ENCODE assay signal across 16 mouse cellular contexts in the genomic region with DNA sequence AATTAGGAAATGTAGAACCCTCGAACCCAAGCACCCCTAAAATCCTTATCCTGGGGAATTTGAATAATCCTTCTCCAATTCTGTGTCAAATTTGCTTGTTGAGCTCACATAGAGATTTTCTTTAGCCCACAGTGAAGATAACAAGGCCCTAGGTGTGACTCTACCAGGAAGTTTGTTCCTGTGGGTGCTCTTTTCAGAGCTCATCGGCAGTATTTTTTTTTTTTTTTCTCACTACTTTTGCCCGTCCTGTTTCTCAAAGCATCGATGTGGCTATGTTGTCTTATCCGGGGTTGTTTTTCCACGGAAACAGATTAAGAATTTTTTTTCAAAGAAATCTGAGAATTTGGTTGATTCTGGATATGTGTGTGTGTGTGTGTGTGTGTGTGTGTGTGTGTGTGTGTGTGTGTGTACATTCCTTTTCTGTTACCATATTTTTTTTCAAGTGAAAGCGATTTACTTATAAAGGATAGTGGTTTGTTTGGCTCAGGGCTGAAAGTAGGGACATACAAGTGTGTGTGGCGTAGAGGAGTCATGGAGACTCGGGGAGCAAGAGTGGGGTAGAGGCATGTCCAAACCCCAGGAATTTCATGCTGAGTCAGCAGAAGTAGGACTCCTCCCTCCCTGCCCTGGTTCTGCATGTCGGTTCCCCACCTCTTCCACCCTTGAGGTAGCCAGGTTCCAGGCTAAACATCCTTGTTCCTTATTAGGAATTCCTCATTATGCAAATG.
"Had no signal": no experiment of that assay in that cellular context is flagged by ENCODE, and none has a peak within 500 bp of the region (broad histone marks: within the 10 kb centered on the region; RNA-seq: fewer than 3 reads in every experiment).

No protein-coding gene starts in this region.

- DNase-seq: lung, adult 2 months; lung, postnatal 14 days; lung, postnatal 36 days; right cerebral cortex, postnatal 14 days; thymus, adult 2 months; thymus, postnatal 25 days; thymus, postnatal 4 days had no signal

- H3K9me3 ChIP-seq: lung, embryonic 15.5 days; midbrain, embryonic 13.5 days; midbrain, embryonic 15.5 days; neural tube, embryonic 12.5 days; stomach, embryonic 15.5 days had no signal

- H3K27ac ChIP-seq: lung, embryonic 15.5 days; macrophage; midbrain, embryonic 13.5 days; midbrain, embryonic 15.5 days; neural tube, embryonic 12.5 days; stomach, embryonic 15.5 days; stomach, postnatal 0 days had no signal

- H3K9ac ChIP-seq: liver, postnatal 0 days; lung, embryonic 15.5 days; midbrain, embryonic 13.5 days; midbrain, embryonic 15.5 days; neural tube, embryonic 12.5 days; stomach, embryonic 15.5 days had no signal

- H3K4me1 ChIP-seq: lung, embryonic 15.5 days; stomach, embryonic 15.5 days had no signal

- H3K36me3 ChIP-seq: lung, embryonic 15.5 days; midbrain, embryonic 13.5 days; midbrain, embryonic 15.5 days; neural tube, embryonic 12.5 days; stomach, embryonic 15.5 days had no signal

- H3K4me3 ChIP-seq: lung, embryonic 15.5 days; megakaryocyte, embryonic 14.5 days; midbrain, embryonic 13.5 days; midbrain, embryonic 15.5 days; neural tube, embryonic 12.5 days; stomach, embryonic 15.5 days had no signal
